Mouse (Mus musculus) CH12.LX (cell line): ENCODE results near the gene Tomm20l. TPM values are rescaled to one million over a fixed set of nuclear protein-coding genes. Genes with fewer than 3 reads are reported as not detected.

ENCODE experiments used
- DNase-seq: peaks from one replicate; pipeline ENCODE4 v3.0.0-alpha.2; 2013; ENCODE audit errors: extremely low read depth
- H3K27ac ChIP-seq: 2 replicates; pipeline ENCODE4 v1.5.1; 2012; ENCODE audit warnings: low read depth, mild to moderate bottlenecking, control low read depth, moderate library complexity; ENCODE audit not compliant: insufficient read depth
- H3K27me3 ChIP-seq: replicated peaks from 2 replicates; pipeline ENCODE3; 2012; ENCODE audit warnings: inconsistent platforms
- H3K36me3 ChIP-seq, 2 experiments: replicated peaks in 1 of 2; 2 replicates each; pipeline versions ENCODE3 to v1.6.1; 2012; ENCODE audit warnings: inconsistent platforms in 1 of 2, low read length in 1 of 2, mild to moderate bottlenecking in 1 of 2, mixed read lengths in 1 of 2, moderate library complexity in 1 of 2; ENCODE audit not compliant: control insufficient read depth in 1 of 2, insufficient read depth in 1 of 2
- H3K4me1 ChIP-seq, 2 experiments: 2 replicates each; pipeline ENCODE4 v1.6.1; 2012; ENCODE audit warnings: inconsistent platforms in 1 of 2, moderate library complexity in 1 of 2; ENCODE audit not compliant: insufficient read depth in 2 of 2, control insufficient read depth in 1 of 2
- H3K4me2 ChIP-seq: 2 replicates; pipeline ENCODE4 v1.6.1; 2012; ENCODE audit warnings: low read depth, mild to moderate bottlenecking, control low read depth; ENCODE audit not compliant: poor library complexity, insufficient read depth, severe bottlenecking
- H3K4me3 ChIP-seq, 3 experiments: fragments of 150-350 bp in 1 of 3; sonication (generic) in 1 of 3; replicated peaks in 1 of 3; 2 replicates each; pipeline versions ENCODE3 to v1.5.1; 2011 to 2012; ENCODE audit warnings: low read depth in 2 of 3, low read length in 2 of 3, mild to moderate bottlenecking in 2 of 3, moderate library complexity in 2 of 3, control low read depth in 1 of 3, improper control_type of control experiment in 1 of 3, inconsistent platforms in 1 of 3, mixed read lengths in 1 of 3; ENCODE audit not compliant: poor library complexity in 1 of 3
- H3K79me2 ChIP-seq: replicated peaks from 2 replicates; pipeline ENCODE4 v1.6.1; 2012; ENCODE audit warnings: mild to moderate bottlenecking, moderate library complexity; ENCODE audit not compliant: control insufficient read depth, poor library complexity, insufficient read depth, severe bottlenecking; ENCODE audit errors: extremely low read depth
- H3K9ac ChIP-seq: 2 replicates; pipeline ENCODE4 v1.6.1; 2012; ENCODE audit warnings: low read depth, mild to moderate bottlenecking, control low read depth, moderate library complexity; ENCODE audit not compliant: insufficient read depth
- H3K9me3 ChIP-seq: replicated peaks from 2 replicates; pipeline ENCODE3; 2012; ENCODE audit warnings: low read length, inconsistent platforms, mixed read lengths
- BHLHE40 ChIP-seq: IDR thresholded peaks from 2 replicates; pipeline ENCODE4 v1.6.1; 2011; ENCODE audit warnings: mild to moderate bottlenecking, low read depth, low read length, improper control_type of control experiment
- CHD1 ChIP-seq: IDR thresholded peaks from 2 replicates; pipeline ENCODE4 v1.6.1; 2012; ENCODE audit warnings: low read depth, low read length, improper control_type of control experiment, inconsistent platforms
- EP300 ChIP-seq: IDR thresholded peaks from 2 replicates; pipeline ENCODE4 v1.6.1; 2011; ENCODE audit warnings: low read length, improper control_type of control experiment
- HCFC1 ChIP-seq: IDR thresholded peaks from 2 replicates; pipeline ENCODE4 v1.6.1; 2012; ENCODE audit warnings: low read depth, mild to moderate bottlenecking, inconsistent platforms, low read length, improper control_type of control experiment
- IRF4 ChIP-seq: IDR thresholded peaks from 2 replicates; pipeline ENCODE4 v1.6.1; 2014; ENCODE audit warnings: low read depth, mild to moderate bottlenecking, inconsistent platforms, low read length, improper control_type of control experiment
- JUN ChIP-seq: IDR thresholded peaks from 2 replicates; pipeline ENCODE4 v1.6.1; 2011; ENCODE audit warnings: low read depth, mild to moderate bottlenecking, low read length, improper control_type of control experiment, moderate library complexity; ENCODE audit not compliant: insufficient read depth
- KAT2A ChIP-seq: IDR thresholded peaks from 2 replicates; pipeline ENCODE4 v1.6.1; 2012; ENCODE audit warnings: low read length, improper control_type of control experiment, inconsistent platforms; ENCODE audit not compliant: insufficient replicate concordance
- MAZ ChIP-seq: IDR thresholded peaks from 2 replicates; pipeline ENCODE4 v1.6.1; 2012; ENCODE audit warnings: low read depth, mild to moderate bottlenecking, inconsistent platforms, low read length, improper control_type of control experiment, moderate library complexity
- NELFE ChIP-seq: IDR thresholded peaks from 2 replicates; pipeline ENCODE4 v1.6.1; 2011; ENCODE audit warnings: low read depth, low read length, improper control_type of control experiment
- POLR2AphosphoS2 ChIP-seq: IDR thresholded peaks from 2 replicates; pipeline ENCODE4 v1.6.1; 2011; ENCODE audit warnings: low read depth, low read length, improper control_type of control experiment
- RAD21 ChIP-seq: IDR thresholded peaks from 2 replicates; pipeline ENCODE4 v1.6.1; 2011; ENCODE audit warnings: low read depth, mild to moderate bottlenecking, low read length, improper control_type of control experiment, moderate library complexity
- RCOR1 ChIP-seq: conservative IDR thresholded peaks from 2 replicates; pipeline ENCODE4 v1.6.1; 2012; ENCODE audit warnings: low read depth, mild to moderate bottlenecking, inconsistent platforms, low read length, improper control_type of control experiment
- SMC3 ChIP-seq: IDR thresholded peaks from 2 replicates; pipeline ENCODE4 v1.6.1; 2011; ENCODE audit warnings: low read depth, low read length, improper control_type of control experiment
- TBP ChIP-seq: conservative IDR thresholded peaks from 2 replicates; pipeline ENCODE4 v1.6.1; 2011; ENCODE audit warnings: low read depth, low read length, improper control_type of control experiment
- UBTF ChIP-seq: IDR thresholded peaks from 2 replicates; pipeline ENCODE4 v1.6.1; 2012; ENCODE audit warnings: low read depth, mild to moderate bottlenecking, inconsistent platforms, low read length, improper control_type of control experiment, moderate library complexity
- USF1 ChIP-seq: IDR thresholded peaks from 2 replicates; pipeline ENCODE4 v1.6.1; 2014; ENCODE audit warnings: low read depth, mild to moderate bottlenecking, inconsistent platforms, low read length, improper control_type of control experiment
- USF2 ChIP-seq: conservative IDR thresholded peaks from 2 replicates; pipeline ENCODE4 v1.6.1; 2011; ENCODE audit warnings: low read depth, low read length, improper control_type of control experiment
- ZC3H11A ChIP-seq: IDR thresholded peaks from 2 replicates; pipeline ENCODE4 v1.6.1; 2012; ENCODE audit warnings: low read depth, mild to moderate bottlenecking, inconsistent platforms, low read length, improper control_type of control experiment
- ZKSCAN1 ChIP-seq: IDR thresholded peaks from 2 replicates; pipeline ENCODE4 v1.6.1; 2012; ENCODE audit warnings: low read depth, inconsistent platforms, low read length, improper control_type of control experiment, borderline replicate concordance
- ZNF384 ChIP-seq: IDR thresholded peaks from 2 replicates; pipeline ENCODE4 v1.6.1; 2012; ENCODE audit warnings: low read depth, low read length, improper control_type of control experiment, inconsistent platforms
- dilution Hi-C: fragments of 300-500 bp; cut with MboI; formaldehyde crosslinking; loops from 2 replicates; pipeline ENCODE4 v1.14.3; 2020; ENCODE audit warnings: low sequenced_read_pairs; ENCODE audit not compliant: extremely low pct_unique_long_range_greater_than_20kb, extremely low pct_ligation_motif_present
- in situ Hi-C: fragments of 300-500 bp; cut with MboI; formaldehyde crosslinking; loops from 3 replicates; pipeline ENCODE4 v1.14.3; 2019; ENCODE audit warnings: low sequenced_read_pairs, low pct_ligation_motif_present, low pct_unique_long_range_greater_than_20kb, mixed read lengths
- polyA plus RNA-seq: library from polyadenylated mRNA; unstranded; fragments of >175 nt; gene quantifications from 2 replicates; pipeline ENCODE4 v1.2.1, GENCODE M21; 2012; ENCODE audit warnings: low read depth; ENCODE audit not compliant: insufficient read length
- total RNA-seq, 2 experiments: library from RNA; depleted of rRNA; stranded (reverse); fragments of 300-350 nt in 1 of 2; fragments of >200 nt in 1 of 2; gene quantifications; 2 replicates each; pipeline ENCODE4 v1.2.3; 2012 to 2014

Tomm20l gene
- total and polyA plus RNA-seq, 3 experiments, result not detected

DNA sequence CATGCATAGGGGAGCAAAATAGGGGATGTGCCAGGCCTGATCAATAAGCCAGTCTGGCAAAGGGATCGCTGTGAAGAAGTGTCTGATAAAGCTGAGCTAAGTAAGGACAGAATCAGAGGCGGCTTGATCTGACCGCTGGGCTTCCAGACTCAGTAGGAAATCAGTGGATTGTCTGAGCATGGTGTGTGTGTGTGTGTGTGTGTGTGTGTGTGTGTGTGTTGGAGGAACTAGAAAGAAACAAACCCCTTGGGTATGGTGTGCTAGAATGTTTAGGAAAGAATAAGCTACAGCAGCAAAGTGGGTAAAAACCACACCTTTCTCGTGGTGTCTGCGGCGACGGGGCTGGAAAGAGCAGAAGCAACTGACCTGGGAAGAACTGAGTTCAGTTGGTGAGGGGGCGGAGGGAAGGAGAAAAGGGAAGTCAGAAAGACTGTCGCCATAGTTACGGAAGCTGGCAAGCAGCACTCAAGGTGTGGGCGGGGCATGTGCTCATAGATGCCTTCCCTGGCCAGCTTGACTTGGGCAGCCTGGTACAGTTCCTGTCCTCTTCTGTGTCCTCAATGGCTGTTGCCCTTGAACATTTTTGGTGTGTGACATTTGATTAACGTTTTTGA lies 2.6 kb downstream of the Tomm20l start (continued):
- TF ChIP-seq RCOR1 (no peak), SMC3 (no peak), POLR2AphosphoS2 (no peak)

DNA sequence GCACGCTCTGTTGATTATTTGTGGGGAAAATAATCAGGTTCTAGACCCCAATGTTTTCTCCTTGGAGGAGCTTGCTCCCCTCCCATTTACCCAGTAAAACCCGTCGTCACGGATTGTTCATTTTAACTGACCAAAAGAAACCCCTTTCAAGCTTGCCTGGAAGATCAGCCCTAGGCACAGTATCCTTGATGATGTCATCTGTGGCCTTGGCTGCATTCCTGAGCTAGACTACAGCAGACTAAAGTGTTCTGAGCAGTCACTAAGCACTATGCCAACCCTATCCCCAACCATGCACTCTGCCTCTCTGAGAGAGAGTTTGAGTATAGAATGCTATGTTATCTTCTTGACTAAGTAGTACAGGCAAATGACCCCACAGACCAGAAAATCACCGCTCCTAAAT lies 5.2 kb downstream of the Tomm20l start:
- Histone ChIP-seq H3K79me2 (no peaks in the 10 kb centered on the region), H3K27ac (no peak overlapping the region), H3K9me3 (no peaks in the 10 kb centered on the region), H3K4me1 (peaks cover 6 to 13% of the 10 kb centered on the region in 2 experiments), H3K27me3 (no peaks in the 10 kb centered on the region), H3K9ac (no peak overlapping the region), H3K4me2 (no peak overlapping the region), H3K4me3 (no peak overlapping the region), H3K36me3 (peaks cover 0 to 10% of the 10 kb centered on the region in 2 experiments)
- dilution Hi-C loops, result no loop called here
- DNase-seq, result no peak
- TF ChIP-seq EP300 (no peak), KAT2A (no peak), USF1 (no peak), BHLHE40 (no peak), TBP (no peak), USF2 (no peak), NELFE (no peak), HCFC1 (no peak), IRF4 (no peak), MAZ (no peak), RAD21 (no peak), ZKSCAN1 (no peak), UBTF (no peak), CHD1 (no peak), ZC3H11A (no peak)
- in situ Hi-C loops, result no loop called here

DNA sequence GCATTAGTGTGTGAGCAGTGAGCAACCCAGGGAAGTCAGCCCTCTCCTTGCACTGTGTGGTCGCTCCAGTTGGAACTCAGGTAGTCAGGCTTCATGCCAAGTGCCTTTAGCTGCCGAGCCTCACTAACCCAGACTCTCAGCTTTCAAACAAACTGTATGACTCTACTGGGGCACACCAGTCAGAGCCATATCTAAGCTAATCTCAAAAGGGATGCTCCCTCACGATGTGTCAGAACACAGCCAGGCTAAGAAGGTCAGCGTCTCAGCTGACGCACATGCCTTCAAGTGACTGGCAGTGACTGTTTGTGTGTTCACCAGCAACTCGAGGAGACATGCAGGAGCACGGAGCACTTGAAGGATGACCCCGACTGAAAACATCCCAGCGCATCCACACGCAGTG lies 11.5 kb downstream of the Tomm20l start:
- Histone ChIP-seq H3K27ac (no peak overlapping the region), H3K9me3 (no peaks in the 10 kb centered on the region), H3K36me3 (peaks cover 31 to 65% of the 10 kb centered on the region in 2 experiments), H3K4me3 (no peak overlapping the region), H3K4me2 (no peak overlapping the region), H3K9ac (no peak overlapping the region), H3K79me2 (0 out of 2 replicates have a peak, but pooled peaks cover 3% of the 10 kb centered on the region), H3K27me3 (no peaks in the 10 kb centered on the region), H3K4me1 (no peaks in the 10 kb centered on the region; a peak in 1 of 4 replicates)
- DNase-seq, result no peak
- dilution Hi-C loops, result no loop called here
- in situ Hi-C loops, result no loop called here
- TF ChIP-seq MAZ (no peak), JUN (no peak), ZNF384 (no peak)
